Mouse (Mus musculus) neural tube, embryonic 13.5 days (tissue): ENCODE measurements around the gene Pramel7. TPM values are rescaled to one million over a fixed set of nuclear protein-coding genes. Genes with fewer than 3 reads are reported as not detected.

ENCODE experiments used
- ATAC-seq: fragments of 200-750 bp; cut with Nextera tagmentation; 2 replicates; pipeline ENCODE4 v1.8.0; 2017; ENCODE audit warnings: low read depth, mild to moderate bottlenecking, moderate TSS enrichment, moderate library complexity
- H3K27ac ChIP-seq: fragments of 300-500 bp; sonication (generic); replicated peaks from 2 replicates; pipeline ENCODE4 v1.5.1; 2015; ENCODE audit warnings: moderate library complexity, mild to moderate bottlenecking, inconsistent platforms
- H3K27me3 ChIP-seq: fragments of 300-500 bp; sonication (generic); 2 replicates; pipeline ENCODE4 v1.6.1; 2015; ENCODE audit warnings: mild to moderate bottlenecking, inconsistent platforms
- H3K36me3 ChIP-seq: fragments of 300-500 bp; sonication (generic); 2 replicates; pipeline ENCODE4 v1.6.1; 2015; ENCODE audit warnings: mild to moderate bottlenecking, inconsistent platforms
- H3K4me1 ChIP-seq: fragments of 300-500 bp; sonication (generic); replicated peaks from 2 replicates; pipeline ENCODE4 v1.6.1; 2015; ENCODE audit warnings: inconsistent platforms
- H3K4me2 ChIP-seq: fragments of 300-500 bp; sonication (generic); 2 replicates; pipeline ENCODE4 v1.6.1; 2015; ENCODE audit warnings: inconsistent platforms, mild to moderate bottlenecking, moderate library complexity
- H3K4me3 ChIP-seq: fragments of 300-500 bp; sonication (generic); 2 replicates; pipeline ENCODE4 v1.5.1; 2015; ENCODE audit warnings: mild to moderate bottlenecking, inconsistent platforms
- H3K9ac ChIP-seq: fragments of 300-500 bp; sonication (generic); 2 replicates; pipeline ENCODE4 v1.6.1; 2015; ENCODE audit warnings: moderate library complexity, mild to moderate bottlenecking, inconsistent platforms
- H3K9me3 ChIP-seq: fragments of 300-500 bp; sonication (generic); 2 replicates; pipeline ENCODE4 v1.6.1; 2016; ENCODE audit warnings: inconsistent platforms
- WGBS: fragments of 180-500 bp; shearing (Covaris S2); methylation state at CpG from one replicate; pipeline ENCODE4 v1.1.7; 2015; 5-methylcytosine and 5-hydroxymethylcytosine counted together
- polyA plus RNA-seq: library from polyadenylated mRNA; unstranded; fragments of >200 nt; fragmentation: Nextera tagmentation; extraction: Ambion mirVana; gene quantifications from 2 replicates; pipeline ENCODE4 v1.2.1, GENCODE M21; 2015

Gene Pramel7
- polyA plus RNA-seq, 1 experiment from 2014 or later, result not detected

GRCm38 (mm10) chr2:87480207-87480606 is 16.7 kb downstream of the Pramel7 start:
- H3K36me3 ChIP-seq, result no peaks in the 10 kb centered on the region
- no peaks in the 10 kb centered on the region for H3K9me3 ChIP-seq
- H3K4me3 ChIP-seq, result no peak overlapping the region
- H3K4me2 ChIP-seq, result no peak overlapping the region
- no peaks in the 10 kb centered on the region for H3K27me3 ChIP-seq
- no peaks in the 10 kb centered on the region for H3K4me1 ChIP-seq
- ATAC-seq, result no peak
- H3K9ac ChIP-seq, result no peak overlapping the region
- no peak overlapping the region for H3K27ac ChIP-seq

DNA sequence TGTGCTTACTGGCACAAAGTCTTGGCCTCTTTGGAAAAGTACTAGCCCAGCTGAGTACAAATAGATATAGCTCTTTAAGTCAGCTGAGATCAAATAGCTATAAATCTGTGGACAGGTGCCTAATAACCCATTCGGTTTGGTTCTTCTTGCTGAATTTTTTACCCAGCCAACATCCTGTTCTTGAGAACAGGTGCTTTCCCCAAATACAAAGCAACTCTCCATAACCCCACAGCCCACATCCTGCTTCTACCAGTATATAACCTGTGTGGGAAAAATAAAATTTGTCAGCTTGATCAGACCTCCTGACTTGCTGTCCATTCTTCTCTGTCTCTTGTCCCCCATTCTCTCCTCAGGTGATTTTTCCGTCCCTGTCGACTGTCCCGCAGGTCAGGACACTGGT is 35.1 kb downstream of the Pramel7 start:
- H3K27ac ChIP-seq, result no peak overlapping the region
- H3K9me3 ChIP-seq, result no peaks in the 10 kb centered on the region
- no peak overlapping the region for H3K4me3 ChIP-seq
- 97% methylated on average over 4 of the region's 4 CpGs for WGBS
- no peak overlapping the region for H3K4me2 ChIP-seq
- ATAC-seq, result no peak
- no peak overlapping the region for H3K9ac ChIP-seq
- H3K4me1 ChIP-seq, result no peaks in the 10 kb centered on the region
- H3K27me3 ChIP-seq, result no peaks in the 10 kb centered on the region
- no peaks in the 10 kb centered on the region for H3K36me3 ChIP-seq

- H3K4me1 ChIP-seq, result no peaks in the 10 kb centered on the region
- no peak within 1 kb of the TSS for H3K27ac ChIP-seq
- no peaks in the 10 kb centered on the region for H3K27me3 ChIP-seq
- H3K36me3 ChIP-seq, result no peaks in the 10 kb centered on the region
- no peak within 1 kb of the TSS for H3K9ac ChIP-seq
- no peak within 1 kb of the TSS for H3K4me2 ChIP-seq
- H3K9me3 ChIP-seq, result no peaks in the 10 kb centered on the region
- ATAC-seq, result no peak
- no peak within 1 kb of the TSS for H3K4me3 ChIP-seq
Observed at GRCm38 (mm10) chr2:87453662-87454061, 43.2 kb downstream of the Pramel7 start, which contains the start of gene Olfr1126. Gene Olfr1126, plus strand, starts transcription at chr2:87453962.

Other genes starting within 250 kb of the Pramel7 start
- gene Olfr1115, start 249.1 kb downstream of the Pramel7 start, polyA plus RNA-seq, result not detected in 2 replicates
- not detected in 2 replicates for gene Olfr1116, start 229.6 kb downstream of the Pramel7 start, polyA plus RNA-seq
- not detected in 2 replicates for gene Olfr1118, start 189.5 kb downstream of the Pramel7 start, polyA plus RNA-seq
- not detected in 2 replicates for gene Olfr1120, start 142.3 kb downstream of the Pramel7 start, polyA plus RNA-seq
- gene Olfr1121, start 127.2 kb downstream of the Pramel7 start, polyA plus RNA-seq, result not detected in 2 replicates
- not detected in 2 replicates for gene Olfr1122, start 111.2 kb downstream of the Pramel7 start, polyA plus RNA-seq
- not detected in 2 replicates for gene Olfr1123, start 80.5 kb downstream of the Pramel7 start, polyA plus RNA-seq
- gene Olfr1124, start 66.8 kb downstream of the Pramel7 start, polyA plus RNA-seq, result 0.10 TPM in 1 of 2 replicates, not detected in the other
- gene Olfr1126, start 43.1 kb downstream of the Pramel7 start, polyA plus RNA-seq, result not detected in 2 replicates
- not detected in 2 replicates for gene Pramel6, start 9.5 kb upstream of the Pramel7 start, polyA plus RNA-seq
- gene Olfr153, start 34.7 kb upstream of the Pramel7 start, polyA plus RNA-seq, result not detected in 2 replicates
- not detected in 2 replicates for gene Olfr1128, start 48.4 kb upstream of the Pramel7 start, polyA plus RNA-seq
- gene Olfr1129, start 76.8 kb upstream of the Pramel7 start, polyA plus RNA-seq, result not detected in 2 replicates
- gene Olfr1130, start 109.1 kb upstream of the Pramel7 start, polyA plus RNA-seq, result not detected in 2 replicates
- gene Olfr1131, start 130.0 kb upstream of the Pramel7 start, polyA plus RNA-seq, result not detected in 2 replicates
- gene Olfr1132, start 140.4 kb upstream of the Pramel7 start, polyA plus RNA-seq, result not detected in 2 replicates
- not detected in 2 replicates for gene Olfr1133, start 150.3 kb upstream of the Pramel7 start, polyA plus RNA-seq
- gene Olfr1134, start 161.4 kb upstream of the Pramel7 start, polyA plus RNA-seq, result not detected in 2 replicates
- gene Olfr1135, start 176.6 kb upstream of the Pramel7 start, polyA plus RNA-seq, result not detected in 2 replicates
- gene Olfr1136, start 196.9 kb upstream of the Pramel7 start, polyA plus RNA-seq, result not detected in 2 replicates
- gene Olfr1137, start 216.1 kb upstream of the Pramel7 start, polyA plus RNA-seq, result not detected in 2 replicates
- not detected in 2 replicates for gene Olfr1138, start 242.9 kb upstream of the Pramel7 start, polyA plus RNA-seq
- not detected in 2 replicates for gene Olfr1140, start 246.7 kb upstream of the Pramel7 start, polyA plus RNA-seq